Mouse (Mus musculus) G1E (cell line): ENCODE measurements around the gene Snapc4.

Experiments used
- CTCF ChIP-seq: IDR thresholded peaks from 2 replicates; pipeline ENCODE4 v1.5.1; 2012; ENCODE audit warnings: low read depth, low read length, inconsistent platforms, mixed read lengths
- GATA1 ChIP-seq: IDR thresholded peaks from 2 replicates; pipeline ENCODE4 v1.6.1; 2012; ENCODE audit warnings: borderline replicate concordance, low read length, inconsistent platforms, mixed read lengths
- GATA2 ChIP-seq: IDR thresholded peaks from 2 replicates; pipeline ENCODE4 v1.6.1; 2012; ENCODE audit warnings: low read depth, low read length, inconsistent platforms, borderline replicate concordance
- POLR2AphosphoS5 ChIP-seq: IDR thresholded peaks from 2 replicates; pipeline ENCODE4 v1.6.1; 2012; ENCODE audit warnings: low read depth, low read length, inconsistent platforms; ENCODE audit not compliant: insufficient replicate concordance
- TAL1 ChIP-seq: conservative IDR thresholded peaks from 2 replicates; pipeline ENCODE4 v1.6.1; 2012; ENCODE audit warnings: low read depth, low read length, inconsistent platforms, mixed read lengths

DNA sequence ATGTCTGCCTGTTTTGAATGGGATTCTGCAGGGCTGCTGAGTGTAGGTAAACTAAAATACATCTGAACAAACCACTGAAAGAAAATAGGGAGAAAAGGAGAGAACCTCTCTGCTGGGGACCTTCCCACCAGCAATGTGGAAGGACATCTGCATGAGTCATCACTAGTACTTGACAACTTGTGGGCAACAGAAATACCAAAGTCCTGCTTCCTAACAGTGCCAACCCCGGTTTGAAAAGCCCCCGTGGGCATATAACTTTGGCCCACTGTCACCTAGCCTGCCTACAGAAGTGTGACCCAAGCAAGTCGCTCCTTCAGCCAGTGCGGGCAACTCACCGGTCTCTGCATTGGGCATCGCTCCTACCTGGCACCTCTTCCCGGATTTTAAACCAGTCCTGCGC is 8.1 kb downstream of the Snapc4 start:
- TF ChIP-seq CTCF (no peak), GATA2 (no peak), GATA1 (no peak), TAL1 (no peak), POLR2AphosphoS5 (no peak)
